Mouse (Mus musculus): ENCODE data around the gene Trpv4.

Gene Trpv4

GRCm38 (mm10) chr5:114588416-114588815, 69.8 kb downstream of the Trpv4 start:
- no peak for DNase-seq

DNA sequence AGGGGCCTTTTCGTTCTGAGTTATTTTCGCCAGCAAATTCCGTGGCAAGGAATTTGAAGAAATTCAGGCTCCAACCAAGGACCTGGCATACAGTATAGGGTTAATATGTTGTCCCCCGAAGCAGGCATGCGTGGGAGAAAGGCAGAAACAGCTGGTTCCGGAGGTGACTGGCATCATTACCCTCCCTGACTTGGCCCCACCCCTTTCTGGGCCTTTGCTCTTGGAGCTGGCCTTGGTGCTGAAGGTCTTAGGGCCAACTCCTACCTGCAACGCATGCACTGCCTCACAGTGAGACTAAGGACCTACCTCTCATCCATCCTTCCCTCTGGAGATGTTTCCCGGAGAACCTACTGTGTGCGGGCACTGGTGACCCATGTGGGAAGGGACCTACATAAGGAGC, 70.3 kb downstream of the Trpv4 start:
- DNase-seq: peak; percentile 82 to 83

DNA sequence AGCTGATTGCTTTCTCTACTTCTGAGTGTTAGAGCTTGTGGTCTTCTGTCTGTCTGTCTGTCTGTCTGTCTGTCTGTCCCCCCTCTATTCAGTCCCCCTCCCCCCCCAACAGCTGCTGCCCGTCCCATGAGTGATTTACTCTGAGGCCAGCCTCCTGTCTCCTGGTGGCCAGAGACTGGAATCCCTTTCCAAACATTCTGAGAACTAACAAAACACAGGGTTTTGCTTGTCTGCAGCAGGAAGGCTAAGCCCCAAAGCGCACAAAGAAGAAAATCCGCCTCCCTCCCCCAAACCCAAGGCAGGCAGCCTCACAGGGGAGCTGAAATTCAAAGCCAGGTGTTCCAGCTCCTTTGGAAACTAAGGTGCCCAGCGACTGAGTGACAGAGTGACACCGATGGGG, 72.5 kb downstream of the Trpv4 start:
- no peak for DNase-seq

DNA sequence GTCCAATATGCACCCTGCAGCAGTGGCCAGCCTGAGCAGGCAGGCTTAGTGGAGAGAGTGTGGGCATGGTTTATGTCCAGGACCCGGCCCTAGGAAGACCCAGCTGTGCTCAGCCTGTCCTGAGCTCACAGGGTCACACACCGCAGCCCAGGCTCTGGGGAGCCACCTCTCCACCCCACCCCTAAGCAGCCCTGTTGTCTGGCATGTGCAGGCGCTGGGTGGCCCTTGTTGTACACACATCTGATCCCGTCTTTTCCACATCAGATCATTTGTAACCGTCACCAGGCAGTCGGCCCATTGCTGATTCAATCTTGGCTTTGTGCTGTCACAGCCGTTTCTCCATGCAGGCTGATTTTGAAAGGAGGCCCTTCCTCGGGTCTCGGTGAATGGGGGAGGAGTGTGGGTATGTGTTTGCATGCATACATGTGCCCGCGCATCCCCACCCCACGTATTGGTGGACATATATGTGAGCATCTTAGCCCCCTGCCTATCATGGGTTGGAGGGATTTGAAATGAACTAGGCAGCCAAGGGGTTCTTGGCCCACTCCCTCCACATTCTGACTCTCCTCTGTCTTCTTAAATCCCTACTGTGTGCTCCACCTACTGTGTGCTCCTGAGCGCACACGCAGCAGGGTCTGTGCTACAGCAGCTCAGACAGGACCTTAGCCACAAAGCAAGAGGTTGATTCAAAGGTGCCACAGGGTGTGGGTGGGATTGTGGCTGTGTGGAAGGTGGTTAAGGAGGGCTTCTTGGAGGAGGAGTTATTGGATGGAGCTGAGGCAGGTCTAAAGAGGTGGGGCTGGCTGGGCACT, 73.7 kb downstream of the Trpv4 start:
- DNase-seq: no peak

DNA sequence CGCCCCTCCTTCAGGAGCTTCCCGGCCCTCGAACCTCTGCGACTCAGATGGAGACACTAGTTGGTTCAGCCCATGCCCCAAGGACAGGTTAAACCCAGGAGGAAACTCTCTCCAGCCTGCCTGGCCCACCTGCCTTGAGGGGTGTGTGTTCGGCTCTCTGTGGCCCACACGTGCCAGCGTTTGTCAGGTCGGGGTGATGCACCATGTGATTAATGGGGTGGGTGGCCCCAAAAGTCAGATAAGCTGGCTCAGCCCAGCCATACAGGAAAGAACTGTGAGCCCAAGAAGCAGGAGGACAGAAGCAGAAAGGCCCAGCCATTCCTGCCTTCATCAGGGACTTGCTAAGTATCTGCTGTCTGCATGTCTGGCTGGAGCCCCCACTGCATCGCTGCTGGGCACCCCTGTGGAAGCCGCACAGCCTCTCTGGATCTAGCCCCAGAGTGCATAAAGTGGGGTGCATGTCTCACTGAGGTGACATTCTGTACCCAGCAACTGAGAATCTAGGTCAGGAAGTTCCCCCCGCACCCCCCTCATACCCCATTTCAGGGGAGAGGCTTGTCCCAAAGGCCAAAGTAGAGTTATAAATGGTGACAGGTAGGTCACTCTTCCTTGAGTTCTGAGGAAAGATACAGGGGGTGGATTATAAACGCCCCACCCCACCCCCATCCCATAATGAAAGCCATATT, 74.6 kb downstream of the Trpv4 start:
- DNase-seq: no peak

GRCm38 (mm10) chr5:114583046-114583445, 75.2 kb downstream of the Trpv4 start:
- no peak for DNase-seq

- no peak for DNase-seq
Observed at GRCm38 (mm10) chr5:114581486-114581885, 76.7 kb downstream of the Trpv4 start.

- DNase-seq: no peak
Observed at GRCm38 (mm10) chr5:114579714-114580357, 78.4 kb downstream of the Trpv4 start.

DNA sequence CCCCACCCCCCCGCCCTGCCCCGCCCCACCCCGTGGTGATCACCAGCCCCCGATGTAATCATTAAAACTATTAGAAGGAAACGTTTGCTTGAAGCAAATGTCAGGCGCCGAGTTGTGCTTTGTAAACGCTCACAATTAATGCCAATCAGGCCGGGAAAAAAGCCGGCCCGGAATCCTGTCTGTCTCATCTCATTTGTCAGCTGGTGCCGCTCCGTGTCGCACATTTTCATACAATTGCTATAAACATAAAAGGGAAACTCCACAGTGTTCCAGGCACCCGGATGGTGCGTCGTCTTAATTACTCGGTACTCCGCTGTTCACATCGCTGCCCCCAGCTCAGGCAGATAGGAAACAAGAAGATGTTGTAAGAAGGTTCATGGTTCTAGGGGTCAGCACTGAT, 79.9 kb downstream of the Trpv4 start:
- DNase-seq: no peak

- DNase-seq: no peak
Observed at GRCm38 (mm10) chr5:114575986-114576605, 82.1 kb downstream of the Trpv4 start.

- DNase-seq: no peak
Observed at GRCm38 (mm10) chr5:114575530-114575929, 82.7 kb downstream of the Trpv4 start.

- DNase-seq: no peak
Observed at GRCm38 (mm10) chr5:114575010-114575409, 83.2 kb downstream of the Trpv4 start.

DNA sequence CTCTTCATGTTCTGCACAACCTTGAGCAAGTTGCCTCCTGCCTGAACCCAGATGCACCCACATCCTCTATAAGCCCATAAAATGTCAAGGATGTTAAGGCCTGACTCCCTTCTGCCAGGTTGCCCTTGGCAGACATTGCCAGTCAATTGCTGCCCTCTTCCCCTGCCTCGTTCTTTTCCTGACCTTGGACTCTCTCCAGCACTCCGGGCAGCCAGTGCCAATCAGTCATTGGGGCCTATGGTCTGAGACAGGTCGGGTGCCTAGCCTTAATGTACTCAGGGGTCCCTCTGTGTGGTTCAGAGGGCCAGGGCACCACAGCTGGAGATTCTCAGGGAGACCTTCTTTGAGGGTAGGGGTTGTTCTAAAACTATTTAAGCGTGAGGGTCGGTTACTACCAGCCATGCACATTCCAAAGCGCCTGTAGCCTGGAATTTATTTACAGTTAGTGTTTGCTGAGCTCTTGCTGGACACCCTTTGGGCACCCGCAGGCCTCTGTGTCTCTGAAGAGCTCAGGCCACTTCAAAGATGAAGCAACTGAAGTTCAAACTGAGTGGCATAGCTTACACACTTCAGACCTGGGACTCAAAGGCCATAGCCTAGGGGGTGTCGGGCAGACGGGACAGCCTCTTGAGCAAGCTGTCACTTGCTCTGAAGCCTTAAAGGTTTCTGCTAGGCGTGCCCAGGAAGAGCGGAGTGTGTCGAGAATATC, 84.1 kb downstream of the Trpv4 start:
- DNase-seq: peak in 1 of 2 experiments; percentile 68

DNA sequence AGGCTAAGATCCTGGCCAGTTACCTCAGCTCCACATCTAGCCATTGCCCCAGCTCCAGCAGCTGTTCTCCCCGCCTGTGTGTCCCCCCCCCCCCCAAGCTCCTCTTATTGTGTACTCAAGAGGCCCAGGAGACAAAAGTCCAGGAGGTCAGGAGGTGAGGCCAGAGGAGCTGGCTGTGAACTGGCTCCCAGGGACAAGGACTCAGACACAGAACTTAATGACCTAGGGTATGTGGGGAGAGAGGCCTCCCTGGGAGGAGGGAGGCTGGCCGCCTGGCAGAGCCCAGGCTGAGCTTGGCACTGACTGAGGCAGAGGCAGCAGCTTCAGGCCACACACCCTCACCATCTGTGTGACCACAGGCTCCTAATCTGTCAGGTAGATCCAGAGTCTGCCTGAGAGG, 85.2 kb downstream of the Trpv4 start:
- peak in 1 of 2 experiments; percentile 59 for DNase-seq
